Mouse (Mus musculus) thymus, postnatal 0 days (tissue): ENCODE results near the gene B3galt5. TPM values are rescaled to one million over a fixed set of nuclear protein-coding genes. Genes with fewer than 3 reads are reported as not detected.
A peak's percentile ranks its signal among the peaks of the same experiment; 100 is the strongest.

Source experiments
- DNase-seq: peaks from one replicate; pipeline ENCODE4 v3.0.0-alpha.2; 2015; ENCODE audit warnings: low spot score
- polyA plus RNA-seq: library from polyadenylated mRNA; unstranded; fragments of >200 nt; fragmentation: Nextera tagmentation; extraction: Ambion mirVana; gene quantifications from 2 replicates; pipeline ENCODE4 v1.2.1, GENCODE M21; 2015

Gene B3galt5
- 3.4 and 4.3 TPM in 2 replicates for polyA plus RNA-seq

DNA sequence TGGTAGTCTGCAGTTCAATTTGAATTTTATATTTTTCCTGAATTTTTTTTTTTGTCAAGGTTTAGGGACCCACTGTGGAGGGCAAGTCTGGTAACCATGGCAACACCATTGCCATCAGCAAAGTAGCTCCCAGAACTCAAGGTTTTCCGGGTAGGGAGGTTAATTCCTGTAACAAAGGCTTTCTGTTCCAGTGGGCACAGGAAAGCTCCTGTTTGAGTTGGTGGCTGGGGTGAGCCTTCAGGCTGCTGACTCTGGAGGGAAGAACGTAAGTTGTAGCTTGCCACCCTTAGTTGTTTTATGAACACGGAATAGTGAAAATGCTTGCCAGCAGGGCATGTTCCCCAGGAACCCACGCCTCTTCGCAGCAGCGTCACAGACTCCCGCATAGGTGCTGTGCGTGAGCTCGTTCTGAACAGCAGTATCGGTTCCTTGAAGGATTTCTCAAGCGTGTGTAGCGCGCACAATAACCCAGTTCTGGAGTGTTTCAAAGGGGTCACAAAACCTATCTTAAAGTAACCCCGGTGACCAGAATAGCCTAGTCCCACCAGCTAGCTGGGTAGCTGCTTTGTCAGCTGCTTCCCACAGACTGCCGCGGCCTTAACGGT is at the start of gene B3galt5:
B3galt5 (plus strand) TSS at position 436 of the 605 bp plus-strand sequence.
- DNase-seq = no peak

DNA sequence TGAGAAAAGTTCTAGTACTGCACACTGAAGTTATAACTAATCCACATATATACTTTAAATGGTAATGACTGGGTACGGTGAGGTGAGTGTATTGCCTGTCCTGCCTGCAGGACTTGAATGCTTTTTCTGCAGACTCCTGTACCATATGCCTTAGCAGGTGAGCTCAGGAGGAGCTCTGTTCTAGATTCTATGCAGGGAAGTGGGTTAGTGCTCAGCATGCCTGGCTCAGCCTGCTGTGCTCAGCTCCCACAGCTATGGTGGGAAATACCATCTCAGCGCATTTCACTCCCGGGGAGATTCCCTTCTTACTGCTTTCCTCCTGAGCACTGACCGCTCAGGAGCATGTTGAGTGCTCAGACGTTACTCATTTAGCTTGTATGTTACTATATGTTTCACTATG is 48.0 kb upstream of the B3galt5 start:
- no peak for DNase-seq

DNA sequence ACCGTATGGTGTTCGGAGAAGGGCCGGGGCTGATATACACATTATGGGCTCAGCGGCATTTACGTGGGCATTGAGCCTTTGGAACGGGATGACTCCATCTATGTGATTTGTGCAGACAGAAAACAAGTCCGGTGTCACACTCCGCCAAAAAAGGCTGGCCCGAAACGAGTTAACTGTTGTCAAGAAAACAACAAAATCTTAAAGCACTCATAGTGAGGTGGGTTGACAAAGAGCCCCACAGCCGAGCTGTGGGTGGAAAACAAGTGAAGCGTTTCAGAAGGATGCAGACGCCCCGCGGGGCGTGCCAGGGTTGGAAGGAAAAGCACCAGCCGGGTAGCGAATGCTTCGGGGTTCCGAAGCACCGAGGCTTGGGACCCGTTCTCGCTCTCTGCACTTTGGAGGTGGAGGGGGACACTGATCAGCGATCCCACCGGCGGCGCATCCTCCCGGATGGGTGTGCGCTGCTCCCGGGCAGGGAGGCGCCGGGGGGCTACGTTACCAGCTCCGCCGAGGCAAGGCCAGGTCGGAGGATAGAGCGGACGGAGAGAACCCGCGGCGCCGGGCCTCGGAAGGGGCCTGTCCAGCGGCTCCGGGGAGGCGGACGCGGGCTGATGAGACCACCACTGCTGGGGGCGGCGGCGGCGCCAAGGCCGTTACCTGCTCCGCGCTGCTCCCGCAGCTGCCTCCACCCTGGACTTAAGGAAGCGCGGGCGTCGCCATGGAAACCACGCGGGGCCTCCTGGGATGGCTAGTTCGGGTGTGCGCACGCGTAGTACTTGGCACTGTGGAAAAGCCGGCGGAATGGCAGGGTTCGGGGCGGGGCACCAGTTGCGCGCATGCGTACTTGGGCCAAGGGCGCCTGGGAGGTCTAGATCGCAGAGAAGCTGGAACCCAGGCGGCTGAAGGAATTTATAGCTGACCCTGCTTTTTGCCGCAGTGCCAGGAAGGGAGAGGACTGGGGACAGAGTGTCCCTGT is 43.8 kb upstream of the B3galt5 start, which contains the start of gene Lca5l:
Lca5l (minus strand) TSS at position 741 of the 976 bp plus-strand sequence.
- DNase-seq = peak; percentile 97

DNA sequence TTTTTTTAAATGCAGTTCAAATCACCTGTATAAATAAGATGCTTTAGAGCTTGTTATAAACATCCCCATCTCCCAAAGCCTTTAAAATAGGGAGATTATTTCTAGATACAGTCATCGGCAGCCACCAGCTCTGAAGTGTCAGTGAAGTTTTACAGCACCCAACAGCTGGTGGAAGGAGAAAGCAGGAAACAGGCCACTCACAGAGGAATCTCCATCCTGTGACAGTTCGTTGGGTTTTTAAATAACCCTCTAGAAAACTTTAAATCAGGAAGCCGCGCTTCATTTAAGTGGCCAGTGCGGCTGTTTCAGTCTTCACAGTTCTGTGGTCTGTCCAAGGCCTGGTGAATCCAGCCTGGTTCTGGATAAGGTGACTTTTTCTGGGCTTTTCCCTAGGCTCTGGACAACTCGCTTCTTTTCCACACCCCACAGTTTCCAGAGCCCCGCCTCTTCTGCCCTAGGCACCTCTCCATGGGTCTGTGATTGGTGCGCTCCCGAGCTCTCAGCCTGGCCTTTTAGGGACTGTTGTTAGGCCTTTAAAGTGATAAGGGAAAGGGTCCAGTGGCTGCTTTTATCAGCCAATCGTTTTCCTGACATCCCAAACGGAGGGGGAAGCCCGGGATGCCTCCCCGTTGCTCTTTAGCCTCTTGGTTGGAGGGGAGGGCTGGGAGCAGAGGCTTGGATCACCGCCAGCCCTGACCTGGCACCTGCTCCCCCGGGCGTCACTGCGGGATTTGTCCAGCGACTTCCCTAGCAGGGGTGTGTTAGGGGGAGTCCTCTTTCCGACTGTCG is 35.5 kb upstream of the B3galt5 start, which contains the start of gene Sh3bgr:
Sh3bgr (plus strand) TSS at position 538 of the 789 bp plus-strand sequence.
- DNase-seq = no peak

GRCm38 (mm10) chr16:96200702-96201028 is 34.9 kb upstream of the B3galt5 start:
- no peak for DNase-seq

DNA sequence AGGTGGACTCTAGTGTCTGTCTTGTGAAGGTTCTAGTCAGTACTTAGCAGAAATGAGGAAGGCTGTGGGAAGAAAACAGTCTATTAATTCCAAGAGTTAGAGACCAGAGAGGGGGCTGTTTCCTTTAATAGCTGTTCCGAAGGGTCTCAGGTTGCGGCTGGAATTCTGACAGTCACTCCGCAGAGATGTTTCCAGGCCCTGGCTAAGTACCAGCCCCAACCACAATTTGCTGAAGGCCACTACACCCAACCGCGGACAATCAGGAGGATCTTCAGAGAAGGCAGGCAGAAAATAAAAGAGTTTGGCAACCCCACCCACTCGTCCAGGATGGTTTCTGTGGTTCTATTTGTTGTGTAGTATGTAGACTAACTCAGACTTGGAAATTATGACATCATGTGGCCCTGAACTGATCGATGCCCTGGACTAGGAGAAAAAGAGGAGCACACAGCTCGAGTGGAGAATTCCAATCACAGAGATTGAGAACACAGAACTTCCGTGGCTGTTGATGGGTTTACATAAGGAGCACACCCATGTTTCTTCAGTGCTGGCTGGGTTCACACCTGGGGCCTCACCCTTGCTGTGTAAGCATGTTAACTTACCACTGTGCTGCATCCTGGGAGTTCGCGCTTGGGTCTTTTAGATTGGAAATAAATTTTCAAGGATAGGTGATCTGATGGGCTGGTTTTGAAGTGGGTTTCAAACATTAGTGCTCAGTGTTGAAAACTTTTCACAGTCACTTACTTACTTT is 33.9 kb upstream of the B3galt5 start:
- DNase-seq = no peak

DNA sequence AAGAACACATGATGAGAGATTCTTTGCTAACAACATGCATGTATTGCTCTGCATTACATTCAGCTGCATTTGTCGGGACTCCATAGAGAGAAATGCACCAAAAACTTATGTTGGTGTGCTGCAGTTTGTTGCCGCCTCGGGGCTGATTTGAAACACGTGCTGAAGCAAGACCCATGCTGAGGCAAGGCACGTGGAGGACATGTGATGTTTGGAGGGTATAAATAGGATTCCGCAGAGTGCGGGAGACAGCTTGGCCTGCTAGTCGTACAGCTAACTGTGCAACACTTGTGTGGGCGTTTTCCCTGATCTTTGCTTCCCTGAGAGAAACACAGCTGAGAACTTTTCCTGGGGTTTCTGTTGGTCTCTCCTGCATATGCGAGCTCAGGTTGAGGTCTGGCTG is 25.8 kb upstream of the B3galt5 start:
- no peak for DNase-seq

DNA sequence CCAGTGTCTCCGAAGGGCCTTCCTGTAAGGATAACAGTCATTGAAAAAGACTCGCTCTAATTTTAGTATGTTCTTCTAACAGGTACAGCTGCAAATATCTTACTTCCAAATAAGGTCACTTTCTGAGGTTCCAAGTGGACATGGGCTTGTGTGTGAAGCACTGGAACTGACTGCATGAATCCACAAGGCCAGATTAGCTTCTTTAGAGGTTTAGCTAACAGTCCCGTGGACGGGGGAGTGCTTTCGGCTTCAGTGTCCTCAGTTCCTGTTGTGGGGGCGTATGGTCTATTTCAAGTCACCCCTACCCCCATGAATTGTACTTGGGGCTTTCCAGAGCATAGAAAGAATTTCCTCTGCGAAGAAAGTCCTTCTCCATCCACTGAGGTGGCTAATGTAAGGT is 24.7 kb upstream of the B3galt5 start:
- DNase-seq = no peak

- DNase-seq = no peak
These were observed 22.6 kb upstream of the B3galt5 start for GRCm38 (mm10) chr16:96213027-96213426.

DNA sequence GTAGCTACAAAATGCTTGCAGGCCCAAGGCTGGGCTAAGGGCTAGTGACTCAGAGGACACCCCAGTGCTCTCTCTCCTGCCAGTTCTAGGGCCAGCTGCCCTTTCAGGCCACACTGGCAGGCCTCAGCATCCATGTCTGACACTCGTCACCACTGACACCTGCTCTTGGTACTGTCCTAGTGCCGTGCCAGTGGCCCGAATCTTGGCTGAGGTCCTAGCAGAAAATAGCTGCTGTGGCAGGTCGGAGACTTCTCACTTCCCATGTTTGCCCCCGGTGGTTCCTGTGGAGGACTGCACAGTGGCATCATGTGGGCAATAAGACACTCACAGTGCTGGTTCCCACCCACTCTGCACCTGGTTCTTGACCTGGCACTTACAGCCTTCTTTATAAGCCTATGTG is 14.1 kb upstream of the B3galt5 start:
- no peak for DNase-seq

- no peak for DNase-seq
These were observed 13.6 kb upstream of the B3galt5 start for GRCm38 (mm10) chr16:96221959-96222358.

GRCm38 (mm10) chr16:96222452-96222851 is 13.1 kb upstream of the B3galt5 start:
- DNase-seq = no peak

DNA sequence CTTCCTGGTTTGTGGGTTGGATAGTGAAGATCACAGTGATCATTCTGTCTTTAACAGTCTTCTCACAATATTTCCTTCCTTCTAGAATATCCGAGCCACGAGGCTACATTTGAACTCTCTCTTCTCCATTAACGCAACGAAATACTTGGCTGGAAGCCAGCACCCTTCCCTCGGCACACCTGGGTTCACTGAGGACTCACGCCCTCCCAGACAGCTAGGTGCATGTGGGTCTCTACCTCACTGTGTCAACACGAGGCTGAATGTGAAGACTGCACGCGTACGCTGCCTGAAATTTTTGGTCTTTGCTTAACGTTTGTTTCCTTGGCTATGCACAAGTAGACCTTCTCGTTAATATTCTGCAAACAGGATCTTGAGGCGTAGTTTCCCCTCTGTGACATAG is 7.2 kb upstream of the B3galt5 start:
- no peak for DNase-seq

- no peak for DNase-seq
These were observed 6.5 kb upstream of the B3galt5 start for GRCm38 (mm10) chr16:96229044-96229555.

GRCm38 (mm10) chr16:96230411-96230810 is 5.2 kb upstream of the B3galt5 start:
- peak; percentile 80 for DNase-seq

DNA sequence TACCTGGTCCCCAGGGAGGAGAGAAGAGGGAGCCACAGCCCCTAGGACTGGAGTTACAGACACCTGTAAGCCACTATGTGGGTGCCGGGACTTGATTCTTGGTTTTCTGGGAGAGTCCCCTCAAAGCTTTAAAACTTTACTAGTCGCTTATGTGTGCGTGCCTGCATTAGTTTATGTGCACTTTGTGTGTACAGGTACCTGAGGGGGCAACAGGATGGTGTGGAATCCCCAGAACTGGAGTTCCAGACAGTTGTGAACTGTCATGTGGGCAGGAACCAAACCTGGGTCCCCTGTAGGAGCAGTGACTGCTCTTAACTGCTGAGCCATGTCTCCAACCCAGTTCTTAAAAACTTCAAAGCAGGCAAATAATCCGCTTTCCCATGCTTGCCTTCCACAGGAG is 4.3 kb upstream of the B3galt5 start:
- DNase-seq = no peak

DNA sequence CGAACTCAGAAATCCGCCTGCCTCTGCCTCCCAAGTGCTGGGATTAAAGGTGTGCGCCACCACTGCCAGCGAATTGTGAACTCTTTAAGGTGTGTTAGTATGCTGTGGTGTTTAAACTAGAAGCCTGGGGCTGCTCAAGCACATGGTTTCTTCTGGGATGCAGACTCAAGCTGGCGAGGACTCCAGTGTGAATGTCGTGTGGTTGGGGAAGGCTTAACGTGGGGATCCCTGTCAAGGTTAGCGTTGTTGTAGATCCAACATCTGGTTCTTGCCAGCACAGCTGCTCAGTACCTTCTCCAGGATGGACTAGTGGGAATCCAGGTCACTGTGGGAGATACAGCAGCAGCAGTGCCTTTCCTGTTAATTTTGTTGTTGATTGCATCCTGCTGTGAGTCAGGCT is 3.6 kb upstream of the B3galt5 start:
- DNase-seq = no peak

DNA sequence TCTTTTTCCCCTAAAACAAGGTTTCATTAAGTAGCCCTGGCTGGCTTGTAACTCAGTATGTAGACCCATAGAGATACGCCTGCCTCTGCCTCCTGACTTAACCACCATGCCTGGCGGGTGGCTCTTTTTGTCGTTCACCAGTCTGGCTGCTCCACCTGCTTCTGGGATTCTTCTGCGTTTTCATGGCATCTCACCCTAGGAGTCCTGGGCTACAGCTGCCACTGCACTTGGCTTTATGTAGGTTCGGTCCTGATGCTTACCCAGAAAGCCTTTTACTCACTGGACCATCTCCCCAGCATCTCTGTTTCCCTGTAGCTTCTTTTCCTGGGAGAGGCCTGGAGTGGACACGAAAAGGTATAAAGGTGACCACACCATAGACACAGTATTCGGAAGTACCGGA is 1.6 kb upstream of the B3galt5 start:
- DNase-seq = no peak

DNA sequence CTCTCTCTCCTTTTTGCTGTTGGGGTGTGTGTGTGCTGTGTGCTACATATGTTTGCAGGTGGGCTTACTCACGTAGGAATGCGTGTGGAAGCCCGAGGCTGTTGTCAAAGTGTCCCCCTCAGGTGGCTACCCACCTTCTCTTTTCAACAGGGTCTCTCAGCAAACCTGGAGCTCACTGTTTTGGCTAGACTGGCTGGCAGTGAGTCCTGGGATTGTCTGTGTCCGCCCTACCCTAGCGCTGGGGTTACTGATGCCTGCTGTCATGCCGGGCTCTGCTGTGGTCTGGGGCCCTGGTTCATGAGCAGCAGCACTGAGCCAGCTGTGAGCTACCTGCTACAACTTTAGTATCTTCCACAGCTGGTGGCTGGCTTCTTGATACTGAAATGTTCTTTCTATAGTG is 8.9 kb downstream of the B3galt5 start:
- peak; percentile 19 for DNase-seq

DNA sequence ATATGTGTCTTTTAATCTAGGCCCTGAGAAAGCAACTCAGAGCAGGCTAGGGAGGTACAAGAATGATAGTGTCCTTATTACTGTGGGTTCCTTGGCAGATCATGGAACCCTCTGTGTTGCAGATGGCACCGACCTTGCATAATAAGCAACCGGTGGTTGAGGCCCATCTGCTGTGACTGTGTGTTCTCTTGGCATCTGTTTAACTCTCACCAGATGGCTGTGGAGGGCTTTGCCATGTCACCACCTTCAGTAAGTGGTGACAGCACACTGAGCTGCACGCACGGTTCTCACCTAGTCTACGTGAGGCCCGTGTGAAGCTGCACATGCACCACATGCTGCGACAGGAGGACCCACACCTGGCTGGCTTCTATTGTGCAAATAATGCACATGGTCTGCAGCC is 14.0 kb downstream of the B3galt5 start:
- no peak for DNase-seq

DNA sequence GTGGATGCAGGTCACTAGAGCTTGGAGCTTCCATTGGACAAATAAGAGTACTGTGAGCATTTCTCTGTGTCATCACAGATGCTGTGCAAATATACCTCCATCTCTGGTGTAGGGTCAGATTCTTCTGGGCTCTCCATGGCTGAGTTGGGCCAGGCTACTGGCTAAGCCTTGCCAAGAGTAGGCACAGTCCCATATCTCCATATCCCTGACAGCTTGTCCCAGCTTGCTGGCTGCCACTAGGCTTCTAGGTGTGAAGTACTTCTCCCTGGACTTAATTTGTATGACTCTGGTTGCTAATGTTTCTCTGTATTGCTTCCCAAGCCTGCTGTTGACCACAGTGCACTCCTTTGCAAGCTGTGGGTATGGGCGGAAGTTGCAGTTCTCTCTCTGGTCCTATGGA is 16.5 kb downstream of the B3galt5 start:
- DNase-seq = no peak
